Mouse (Mus musculus): Measurements from ENCODE around the gene 2700049A03Rik.

DNA sequence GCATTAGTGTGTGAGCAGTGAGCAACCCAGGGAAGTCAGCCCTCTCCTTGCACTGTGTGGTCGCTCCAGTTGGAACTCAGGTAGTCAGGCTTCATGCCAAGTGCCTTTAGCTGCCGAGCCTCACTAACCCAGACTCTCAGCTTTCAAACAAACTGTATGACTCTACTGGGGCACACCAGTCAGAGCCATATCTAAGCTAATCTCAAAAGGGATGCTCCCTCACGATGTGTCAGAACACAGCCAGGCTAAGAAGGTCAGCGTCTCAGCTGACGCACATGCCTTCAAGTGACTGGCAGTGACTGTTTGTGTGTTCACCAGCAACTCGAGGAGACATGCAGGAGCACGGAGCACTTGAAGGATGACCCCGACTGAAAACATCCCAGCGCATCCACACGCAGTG lies 13.9 kb upstream of the 2700049A03Rik start:
- no peak for TF ChIP-seq CTCF (IDR thresholded peaks at IDR 0.05; ENCODE audit: insufficient read depth, low read depth, low read length)
- TF ChIP-seq POLR2A (IDR thresholded peaks at IDR 0.05; ENCODE audit: insufficient read depth, low read depth, low read length) = no peak

All from olfactory bulb, adult 2 months (tissue).